Mouse (Mus musculus) frontal cortex, postnatal 36 days (tissue): Measurements from ENCODE around the gene Tnk1.

Source experiments
- DNase-seq, 2 experiments: peaks; one replicate each; pipeline ENCODE4 v3.0.0; 2022; ENCODE audit warnings: low spot score in 2 of 2

Tnk1 gene

GRCm38 (mm10) chr11:69858113-69858998 is at the start of gene Tnk1:
Gene Tnk1 (minus strand): TSS chr11:69858730.
- no peak for DNase-seq

- no peak for DNase-seq
These were observed 45.8 kb upstream of the Tnk1 start for GRCm38 (mm10) chr11:69904311-69904710.

- DNase-seq, result no peak
These were observed 44.4 kb upstream of the Tnk1 start for GRCm38 (mm10) chr11:69902972-69903371.

DNA sequence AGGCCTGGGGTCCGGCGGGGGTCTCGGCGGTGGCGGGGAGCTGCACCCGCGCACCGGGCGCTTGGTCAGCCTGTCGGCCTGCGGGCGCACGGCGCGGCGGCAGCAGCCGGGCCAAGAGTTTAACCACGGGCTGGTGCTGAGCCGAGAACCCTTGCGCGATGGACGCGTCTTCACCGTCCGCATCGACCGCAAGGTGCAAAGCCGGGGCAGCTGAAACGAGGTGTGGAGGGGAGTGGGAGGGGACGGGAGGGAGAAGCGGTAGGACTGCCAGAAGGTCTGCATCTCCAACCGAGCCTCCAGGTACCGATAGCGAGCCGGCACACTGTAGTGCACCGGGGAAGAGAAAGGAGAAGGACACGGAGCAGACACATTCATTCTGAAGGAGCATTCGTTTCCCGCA is 43.5 kb upstream of the Tnk1 start:
- DNase-seq, result no peak

GRCm38 (mm10) chr11:69901406-69901846 is 42.9 kb upstream of the Tnk1 start:
- peak; percentile 96 to 99 for DNase-seq

- DNase-seq, result peak; percentile 85 to 87
These were observed 42.2 kb upstream of the Tnk1 start, which contains the start of the genes 2810408A11Rik and Neurl4 for GRCm38 (mm10) chr11:69900471-69901405. Gene 2810408A11Rik (minus strand): TSS chr11:69900987. Gene Neurl4 (plus strand): TSS chr11:69901072.

- no peak for DNase-seq
These were observed 41.3 kb upstream of the Tnk1 start for GRCm38 (mm10) chr11:69899870-69900269.

DNA sequence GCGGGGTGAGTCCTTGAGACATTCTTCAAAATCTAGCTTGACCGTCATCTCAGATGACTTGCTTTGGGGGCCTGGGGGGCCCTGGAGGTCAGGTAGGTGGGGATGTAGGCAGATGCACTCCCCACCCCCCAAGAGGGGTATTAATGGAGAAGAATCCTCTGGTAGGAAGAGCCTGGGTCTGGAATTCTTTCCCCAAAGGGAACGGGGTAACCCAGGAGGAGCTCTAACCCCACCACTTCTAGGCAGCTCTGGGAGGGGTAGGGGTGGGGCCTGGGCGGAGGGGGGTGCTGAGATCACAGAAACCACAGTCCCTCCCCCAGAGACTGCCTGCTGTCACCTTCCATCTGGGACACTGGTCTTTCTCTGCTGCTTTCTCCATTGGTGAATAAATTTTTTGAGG is 36.8 kb upstream of the Tnk1 start, which contains the start of gene Acap1:
TSS of gene Acap1 (minus strand) at position 249 of the 400 bp plus-strand sequence.
- no peak for DNase-seq

GRCm38 (mm10) chr11:69894671-69895070 is 36.1 kb upstream of the Tnk1 start:
- no peak for DNase-seq

GRCm38 (mm10) chr11:69891482-69891881 is 33.0 kb upstream of the Tnk1 start:
- DNase-seq, result no peak

DNA sequence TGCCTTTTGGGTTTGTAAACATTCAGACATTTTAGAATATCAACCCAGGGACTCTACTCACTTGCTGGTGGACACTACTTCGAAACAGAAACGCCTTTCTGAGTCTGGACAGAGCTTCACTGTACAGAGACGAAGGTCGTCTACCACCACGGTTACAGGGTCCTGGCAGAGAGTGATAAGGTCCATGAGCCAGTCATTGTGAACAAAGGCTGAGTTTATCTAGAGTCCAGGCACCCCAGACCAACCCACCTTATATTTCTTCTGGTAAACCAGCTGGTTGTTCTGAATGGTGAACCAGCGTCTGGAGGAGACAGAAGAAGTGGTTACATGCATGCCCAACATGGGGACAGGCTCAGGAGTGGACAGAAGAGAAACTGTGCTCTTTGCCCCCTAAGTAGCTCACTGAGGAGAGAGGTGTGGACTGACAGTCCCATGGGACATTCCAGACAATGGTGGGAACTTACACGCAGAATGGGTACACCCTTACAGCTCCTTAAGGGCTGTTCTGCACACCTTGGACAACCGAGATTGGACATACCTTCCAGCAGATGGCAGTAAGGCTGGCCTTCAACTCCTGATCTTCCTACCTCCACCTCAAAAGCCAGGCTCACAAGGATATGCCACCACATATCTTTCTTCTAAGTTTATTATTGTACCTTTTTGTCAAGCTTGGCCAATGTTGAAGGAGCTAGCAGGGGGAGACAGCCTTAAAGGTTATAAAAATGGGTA is 28.5 kb upstream of the Tnk1 start:
- no peak for DNase-seq

- DNase-seq, result no peak
These were observed 26.1 kb upstream of the Tnk1 start for GRCm38 (mm10) chr11:69884663-69885062.

GRCm38 (mm10) chr11:69884240-69884639 is 25.7 kb upstream of the Tnk1 start:
- DNase-seq, result no peak

DNA sequence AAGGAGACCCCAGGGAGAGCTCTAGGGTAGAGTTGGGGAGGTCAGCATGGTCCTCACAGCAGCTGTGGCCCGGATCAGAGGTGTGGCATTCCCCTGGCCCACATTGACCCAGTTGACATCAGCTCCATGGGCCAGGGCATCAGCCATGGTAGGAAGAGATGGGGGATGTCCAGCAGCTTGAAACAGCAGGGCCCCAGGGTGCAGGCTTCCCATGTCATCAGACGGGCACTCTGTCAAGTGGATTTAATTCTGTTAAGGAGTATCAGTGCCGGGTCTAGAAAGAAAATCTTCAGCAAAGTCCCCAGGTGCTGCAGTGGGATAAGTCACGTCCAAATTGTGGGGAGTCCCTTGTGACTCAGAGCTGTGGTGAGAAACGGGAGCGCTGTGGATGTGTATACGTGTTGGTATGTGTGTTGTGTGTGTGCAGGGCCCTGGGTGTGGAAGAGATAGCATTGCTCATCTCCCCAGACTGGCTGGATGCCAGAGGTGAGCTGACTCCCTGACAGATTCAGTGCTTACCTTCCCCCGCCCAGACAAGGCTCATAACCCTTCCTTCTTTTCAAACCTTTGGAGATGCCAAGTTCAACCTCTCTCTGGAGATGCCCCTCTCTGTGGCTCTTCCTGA is 25.1 kb upstream of the Tnk1 start:
- no peak for DNase-seq

DNA sequence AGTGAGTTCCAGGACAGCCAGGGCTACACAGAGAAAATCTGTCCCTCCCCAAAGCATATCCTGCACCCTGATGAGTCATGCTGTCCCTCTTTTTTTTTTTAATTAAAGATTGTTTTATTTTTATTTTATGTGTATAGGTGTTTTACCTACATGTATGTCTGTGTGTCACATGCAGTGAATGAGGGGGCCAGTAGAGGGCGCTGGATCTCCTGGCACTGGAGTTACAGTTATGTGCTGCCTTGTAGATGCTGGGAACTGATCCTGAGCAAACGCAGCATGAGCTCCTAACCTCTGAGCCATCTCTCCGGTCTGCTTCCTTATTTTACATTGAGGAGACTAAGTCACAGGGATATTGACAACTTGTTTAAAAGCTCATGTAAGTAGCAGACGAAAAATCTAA is 24.5 kb upstream of the Tnk1 start:
- DNase-seq, result peak in 1 of 2 experiments; percentile 23

- no peak for DNase-seq
These were observed 23.5 kb upstream of the Tnk1 start for GRCm38 (mm10) chr11:69881787-69882670.

- DNase-seq, result peak; percentile 53 to 64
These were observed 22.5 kb upstream of the Tnk1 start, which contains the start of gene Kctd11 for GRCm38 (mm10) chr11:69880853-69881603. Gene Kctd11 (minus strand): TSS chr11:69881406.

DNA sequence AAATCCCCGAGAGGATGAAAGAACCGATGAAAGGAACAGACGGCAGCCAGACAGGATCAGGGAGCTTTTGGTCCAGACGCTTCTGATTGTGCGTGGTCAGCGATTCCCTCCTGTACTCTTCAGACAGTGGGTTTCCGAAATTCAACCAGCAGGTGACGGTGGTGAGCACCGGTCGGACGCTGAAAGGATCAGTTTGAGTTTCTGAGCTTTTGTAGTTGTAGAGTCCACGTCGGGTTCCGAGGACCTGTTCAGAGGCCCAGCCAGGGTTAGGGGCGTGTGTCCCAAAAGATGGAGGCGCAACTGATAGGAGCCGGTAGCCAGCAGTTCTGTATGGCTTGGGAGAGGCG is 21.9 kb upstream of the Tnk1 start:
- DNase-seq, result peak in 1 of 2 experiments; percentile 39

GRCm38 (mm10) chr11:69879711-69880110 is 21.2 kb upstream of the Tnk1 start:
- DNase-seq, result no peak
